Mouse (Mus musculus): Measurements from ENCODE around the gene 1700017D01Rik. TPM values are rescaled to one million over a fixed set of nuclear protein-coding genes. Genes with fewer than 3 reads are reported as not detected.
"Not testable (repeated sequence)": the region's sequence is repeated elsewhere in the genome, so short reads cannot be mapped to it uniquely, and the experiment has no call there.

Gene 1700017D01Rik
- polyA plus RNA-seq (2015; fragmentation: Nextera tagmentation; extraction: Ambion mirVana), result not detected in 2 replicates

DNA sequence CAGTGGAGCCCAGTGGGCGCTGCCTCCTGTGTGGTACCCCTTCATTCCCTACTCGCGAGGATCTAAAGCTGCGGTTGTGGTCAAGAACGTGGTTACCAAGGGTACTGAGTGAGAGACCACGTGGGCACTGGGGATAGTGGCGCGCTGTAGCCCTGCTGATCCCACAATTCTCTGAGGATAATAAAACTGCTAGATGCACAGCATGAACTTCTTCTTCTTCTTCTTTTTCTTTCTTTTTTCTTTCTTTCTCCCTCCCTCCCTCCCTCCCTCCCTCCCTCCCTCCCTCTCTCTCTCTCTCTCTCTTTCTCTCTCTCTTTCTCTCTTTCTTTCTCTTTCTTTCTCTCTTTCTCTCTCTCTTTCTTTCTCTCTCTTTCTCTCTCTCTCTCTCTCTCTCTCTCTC, at the start of gene 1700017D01Rik:
1700017D01Rik (minus strand) TSS at position 101 of the 400 bp plus-strand sequence.
- H3K9ac ChIP-seq (replicated peaks); ATAC-seq; H3K4me1 ChIP-seq (replicated peaks); H3K36me3 ChIP-seq; H3K4me2 ChIP-seq (replicated peaks); H3K4me3 ChIP-seq (replicated peaks); H3K27ac ChIP-seq; H3K9me3 ChIP-seq; H3K27me3 ChIP-seq: not testable (repeated sequence)
- 85% methylated on average over 8 of the region's 8 CpGs for WGBS

DNA sequence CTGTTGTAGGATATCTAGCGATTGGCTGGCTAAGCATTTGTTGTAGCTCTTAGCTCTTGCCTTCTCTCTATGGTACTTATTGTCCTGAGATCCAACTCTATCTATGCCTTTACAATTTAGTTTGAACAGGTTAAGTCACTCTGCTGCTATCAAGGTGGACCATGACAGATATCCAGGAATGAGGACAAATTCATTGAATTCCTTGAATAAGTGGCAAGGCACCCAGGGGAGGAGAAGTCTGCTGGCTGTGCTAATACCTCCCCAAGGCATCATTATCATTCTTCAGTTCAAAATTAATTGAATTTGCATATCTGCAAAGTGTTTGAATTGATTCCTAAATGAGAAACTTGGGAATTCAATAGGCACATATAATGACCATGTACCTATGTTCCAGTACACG, 46.8 kb upstream of the 1700017D01Rik start:
- H3K9me3 ChIP-seq, result no peaks in the 10 kb centered on the region
- no peaks in the 10 kb centered on the region for H3K27me3 ChIP-seq
- no peak overlapping the region for H3K4me3 ChIP-seq (replicated peaks)
- no peaks in the 10 kb centered on the region for H3K36me3 ChIP-seq
- no peak overlapping the region for H3K9ac ChIP-seq (replicated peaks)
- no peaks in the 10 kb centered on the region for H3K4me1 ChIP-seq (replicated peaks)
- no peak overlapping the region for H3K27ac ChIP-seq
- ATAC-seq, result no peak
- no peak overlapping the region for H3K4me2 ChIP-seq (replicated peaks)
- WGBS, result 52% methylated on average over 2 of the region's 2 CpGs

DNA sequence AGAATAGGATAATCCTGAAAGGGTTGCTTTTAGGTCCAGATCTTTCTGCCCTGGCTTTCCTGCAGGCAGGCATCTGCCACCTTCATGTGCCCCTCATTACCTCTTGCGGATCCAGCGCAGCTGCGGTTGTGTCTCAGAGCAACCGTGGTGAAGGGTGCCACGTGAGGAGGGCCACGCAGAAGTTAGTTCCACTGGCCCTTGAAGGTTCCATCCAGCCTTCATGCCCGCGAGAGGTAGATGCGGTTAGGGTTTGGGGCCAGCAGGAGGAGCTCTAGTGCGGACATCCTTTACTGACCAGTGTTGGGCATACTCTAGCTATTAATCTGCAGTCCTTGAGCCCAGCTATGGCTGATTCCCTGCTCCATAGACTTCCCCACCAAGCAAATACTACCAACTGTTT, 34.5 kb upstream of the 1700017D01Rik start, which contains the start of gene 1700025F22Rik:
1700025F22Rik (minus strand) TSS at position 149 of the 400 bp plus-strand sequence.
- ATAC-seq, result no peak
- WGBS, result 34% methylated on average over 10 of the region's 10 CpGs
- H3K27ac ChIP-seq, result no peak within 1 kb of the TSS

DNA sequence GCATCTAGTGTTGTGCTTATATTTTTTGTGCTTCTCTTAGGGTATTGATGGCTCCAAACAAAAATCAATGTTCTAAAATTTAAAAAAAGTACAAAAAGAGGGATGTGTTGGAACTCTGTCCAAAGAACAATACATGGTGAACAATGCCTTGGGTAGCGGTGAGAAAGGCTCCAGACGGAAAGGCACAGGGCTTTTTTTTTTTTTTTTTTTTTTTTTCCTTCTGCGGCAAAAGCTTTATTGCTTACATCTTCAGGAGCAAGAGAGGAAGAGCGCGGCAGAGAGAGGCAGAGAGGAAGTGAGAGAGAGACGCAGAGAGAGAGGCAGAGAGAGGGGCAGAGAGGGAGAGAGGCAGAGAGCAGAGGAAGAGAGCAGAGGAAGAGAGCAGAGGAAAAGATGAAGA, 27.2 kb upstream of the 1700017D01Rik start:
- not testable (repeated sequence) for H3K36me3 ChIP-seq; H3K27me3 ChIP-seq; H3K27ac ChIP-seq; H3K4me1 ChIP-seq (replicated peaks); H3K9ac ChIP-seq (replicated peaks); H3K9me3 ChIP-seq; ATAC-seq; H3K4me3 ChIP-seq (replicated peaks); H3K4me2 ChIP-seq (replicated peaks)
- 91% methylated on average over 6 of the region's 6 CpGs for WGBS

More for the DNA sequence above, 34.5 kb upstream of the 1700017D01Rik start, which contains the start of gene 1700025F22Rik:
- H3K9me3 ChIP-seq, result no peaks in the 10 kb centered on the region
- no peak within 1 kb of the TSS for H3K4me2 ChIP-seq (replicated peaks)
- H3K4me1 ChIP-seq (replicated peaks), result no peaks in the 10 kb centered on the region
- H3K9ac ChIP-seq (replicated peaks), result no peak within 1 kb of the TSS
- no peaks in the 10 kb centered on the region for H3K36me3 ChIP-seq
- no peaks in the 10 kb centered on the region for H3K27me3 ChIP-seq
- no peak within 1 kb of the TSS for H3K4me3 ChIP-seq (replicated peaks)

DNA sequence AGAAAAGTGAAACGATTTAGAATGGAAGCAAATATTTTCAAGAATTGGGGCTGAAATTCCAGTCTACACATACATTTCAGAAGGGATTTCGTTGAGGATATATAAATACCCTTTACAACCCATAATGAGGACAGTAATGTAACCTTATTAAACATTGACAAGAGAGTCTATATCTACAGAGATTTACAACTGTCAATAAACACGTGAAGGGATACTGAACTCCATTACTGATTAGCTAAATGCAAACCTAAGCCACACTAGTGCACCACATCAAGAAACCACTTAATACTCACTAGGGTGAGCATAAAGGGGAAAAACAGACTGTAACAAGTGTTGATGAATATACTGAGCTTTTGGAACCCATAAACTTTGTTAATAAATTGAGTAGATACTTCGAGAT, 4.7 kb upstream of the 1700017D01Rik start:
- Histone ChIP-seq H3K9me3 (no peaks in the 10 kb centered on the region), H3K4me3 (replicated peaks) (no peak overlapping the region), H3K4me2 (replicated peaks) (no peak overlapping the region), H3K27ac (no peak overlapping the region), H3K36me3 (no peaks in the 10 kb centered on the region), H3K4me1 (replicated peaks) (no peaks in the 10 kb centered on the region), H3K9ac (replicated peaks) (no peak overlapping the region), H3K27me3 (no peaks in the 10 kb centered on the region)
- ATAC-seq, result no peak
- 75% methylated on average over 4 of the region's 4 CpGs for WGBS

DNA sequence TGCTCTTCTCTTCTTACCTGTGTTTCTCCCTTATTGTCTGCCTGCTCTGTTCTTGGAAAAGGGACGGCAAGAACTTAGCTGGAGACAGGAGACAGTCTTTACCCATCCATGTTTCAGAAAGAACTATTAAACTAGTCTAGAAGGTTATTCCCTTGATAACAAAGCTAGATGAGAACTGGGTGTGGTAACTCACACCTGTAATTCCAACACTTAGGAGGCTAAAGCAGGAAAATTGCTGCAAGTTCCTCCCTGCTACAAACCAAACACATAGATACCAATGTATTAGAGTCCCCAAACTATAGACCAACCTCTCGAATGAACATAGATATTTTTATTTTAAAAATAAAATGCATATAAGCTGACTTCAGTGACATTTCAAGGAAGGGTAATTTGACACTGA, 4.2 kb upstream of the 1700017D01Rik start:
- no peak overlapping the region for H3K9ac ChIP-seq (replicated peaks)
- 90% methylated on average over 2 of the region's 2 CpGs for WGBS
- no peaks in the 10 kb centered on the region for H3K36me3 ChIP-seq
- no peak overlapping the region for H3K27ac ChIP-seq
- no peak for ATAC-seq
- no peak overlapping the region for H3K4me2 ChIP-seq (replicated peaks)
- no peaks in the 10 kb centered on the region for H3K4me1 ChIP-seq (replicated peaks)
- H3K9me3 ChIP-seq, result no peaks in the 10 kb centered on the region
- H3K27me3 ChIP-seq, result no peaks in the 10 kb centered on the region
- no peak overlapping the region for H3K4me3 ChIP-seq (replicated peaks)

DNA sequence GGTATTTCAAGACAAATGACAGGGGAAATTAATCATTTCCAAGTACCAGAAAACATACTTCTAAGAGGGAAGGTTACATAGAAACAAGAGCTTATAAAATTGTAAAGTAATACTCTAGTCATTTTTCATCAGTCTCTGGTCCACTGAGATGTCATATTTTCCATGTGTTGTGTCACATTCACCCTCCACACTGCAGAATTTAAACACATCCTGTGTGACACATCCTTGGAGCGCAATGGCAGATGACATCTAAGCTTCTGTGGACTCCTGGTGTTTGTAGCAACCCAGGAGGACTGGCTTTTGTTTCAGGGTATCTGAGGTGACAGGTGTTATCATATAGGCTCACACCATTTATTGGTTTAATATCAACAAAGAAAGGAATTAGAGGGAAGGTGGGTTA, 974 bp downstream of the 1700017D01Rik start:
- WGBS, result 96% methylated on average over 1 of the region's 1 CpGs
- Histone ChIP-seq H3K4me2 (replicated peaks) (no peak overlapping the region), H3K36me3 (no peaks in the 10 kb centered on the region), H3K4me3 (replicated peaks) (no peak overlapping the region), H3K27ac (no peak overlapping the region), H3K4me1 (replicated peaks) (no peaks in the 10 kb centered on the region), H3K9ac (replicated peaks) (no peak overlapping the region), H3K27me3 (no peaks in the 10 kb centered on the region), H3K9me3 (0 out of 2 replicates have a peak, but pooled peaks cover 2% of the 10 kb centered on the region)
- ATAC-seq, result no peak

DNA sequence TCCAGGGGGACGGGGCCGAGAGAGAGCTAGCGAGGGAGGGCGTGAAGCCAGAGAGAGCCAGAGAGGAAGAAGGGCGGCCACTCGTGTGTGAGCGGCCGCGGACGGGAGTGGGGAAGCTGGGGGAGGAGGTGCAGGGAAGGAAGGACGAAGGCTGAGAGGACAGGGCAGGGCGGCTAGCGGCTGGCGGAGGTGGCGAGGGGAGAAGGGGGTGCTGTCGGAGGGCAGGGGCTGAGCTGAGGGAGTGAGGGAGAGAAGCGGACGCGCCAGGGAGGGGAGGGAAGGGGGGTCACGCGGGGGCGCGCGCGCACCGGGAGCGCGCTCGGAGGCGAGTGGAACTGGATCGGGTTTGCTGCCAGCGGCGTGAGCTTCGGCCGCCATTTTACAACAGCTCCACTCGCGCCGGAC, 9.7 kb downstream of the 1700017D01Rik start:
- ATAC-seq, result peak; percentile 100
- Histone ChIP-seq H3K4me3 (replicated peaks) (peak overlapping the region; percentile 40), H3K9ac (replicated peaks) (peak overlapping the region; percentile 51), H3K4me2 (replicated peaks) (peak overlapping the region; percentile 46)
- not testable (repeated sequence) for H3K9me3 ChIP-seq; H3K27ac ChIP-seq; H3K36me3 ChIP-seq; H3K4me1 ChIP-seq (replicated peaks); H3K27me3 ChIP-seq
- 2% methylated on average over 13 of the region's 38 CpGs for WGBS

DNA sequence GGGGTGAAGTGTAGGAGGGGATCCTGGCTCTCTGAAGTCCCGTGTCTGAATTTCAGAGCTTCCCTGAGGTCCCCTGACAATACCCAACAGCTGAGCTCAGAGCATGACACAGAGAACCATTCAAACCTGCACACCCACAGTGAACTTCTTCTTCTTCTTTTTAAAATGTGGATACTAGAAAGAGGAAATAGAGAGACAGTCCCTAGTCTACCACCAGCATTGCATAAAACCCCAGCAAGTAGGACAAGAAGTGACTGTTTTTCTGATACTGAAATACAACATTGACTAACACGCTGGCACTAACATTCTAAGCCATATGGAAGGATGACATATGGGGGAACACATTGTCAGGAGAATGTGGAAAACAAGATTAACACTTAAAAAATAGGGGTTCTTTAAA, 11.3 kb downstream of the 1700017D01Rik start:
- Histone ChIP-seq H3K27me3 (no peaks in the 10 kb centered on the region; the same call in 1 of the 2 replicates), H3K36me3 (no peaks in the 10 kb centered on the region), H3K4me1 (replicated peaks) (no peaks in the 10 kb centered on the region), H3K9me3 (peaks cover under 1% of the 10 kb centered on the region), H3K4me2 (replicated peaks) (no peak overlapping the region), H3K27ac (no peak overlapping the region), H3K4me3 (replicated peaks) (no peak overlapping the region), H3K9ac (replicated peaks) (no peak overlapping the region)
- 91% methylated on average over 2 of the region's 2 CpGs for WGBS
- no peak for ATAC-seq

DNA sequence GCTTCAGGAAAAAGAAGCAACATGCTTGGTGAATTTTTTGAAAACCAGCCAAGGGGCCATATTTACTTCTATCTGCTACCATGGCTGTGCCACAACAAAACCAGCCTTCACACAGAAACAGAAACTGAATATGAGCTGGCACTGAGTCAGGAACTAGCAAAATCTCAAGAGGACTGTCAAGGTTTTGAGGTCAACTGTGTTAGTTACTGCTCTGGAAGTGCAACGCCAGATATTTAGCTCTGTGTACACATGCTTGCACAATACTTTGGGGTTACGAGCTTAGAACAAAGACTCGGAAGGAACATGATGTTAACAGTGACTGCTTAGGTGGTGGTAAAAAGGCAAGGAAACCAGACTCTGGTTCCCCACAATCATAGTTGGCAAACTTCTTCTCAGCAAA, 22.9 kb downstream of the 1700017D01Rik start:
- no peaks in the 10 kb centered on the region for H3K4me1 ChIP-seq (replicated peaks)
- no peaks in the 10 kb centered on the region for H3K27me3 ChIP-seq
- ATAC-seq, result no peak
- no peaks in the 10 kb centered on the region for H3K9me3 ChIP-seq
- H3K4me2 ChIP-seq (replicated peaks), result no peak overlapping the region
- no peak overlapping the region for H3K9ac ChIP-seq (replicated peaks)
- no peaks in the 10 kb centered on the region for H3K36me3 ChIP-seq
- H3K27ac ChIP-seq, result no peak overlapping the region
- no peak overlapping the region for H3K4me3 ChIP-seq (replicated peaks)
- 94% methylated on average over 3 of the region's 3 CpGs for WGBS

DNA sequence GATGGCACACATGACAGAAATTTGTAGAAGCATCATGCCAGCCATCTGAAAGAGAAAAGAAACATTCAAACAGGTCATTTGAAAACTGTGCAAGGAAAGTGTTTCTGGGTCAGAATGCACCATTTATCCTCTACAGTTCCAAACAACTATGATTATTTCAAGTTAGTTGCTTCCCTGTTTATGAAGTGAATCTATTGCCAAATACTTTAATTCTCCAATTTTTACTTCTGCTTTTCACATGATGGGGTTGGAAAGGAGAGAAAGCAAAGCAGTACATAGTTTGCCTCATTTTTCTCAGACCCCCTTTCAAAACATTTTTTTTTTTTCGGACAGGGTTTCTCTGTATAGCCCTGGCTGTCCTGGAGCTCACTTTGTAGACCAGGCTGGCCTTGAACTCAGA, 28.8 kb downstream of the 1700017D01Rik start:
- no peak overlapping the region for H3K9ac ChIP-seq (replicated peaks)
- H3K4me1 ChIP-seq (replicated peaks), result no peaks in the 10 kb centered on the region
- no peak for ATAC-seq
- no peak overlapping the region for H3K4me3 ChIP-seq (replicated peaks)
- H3K27me3 ChIP-seq, result no peaks in the 10 kb centered on the region
- no peaks in the 10 kb centered on the region for H3K36me3 ChIP-seq
- no peak overlapping the region for H3K27ac ChIP-seq
- H3K9me3 ChIP-seq, result no peaks in the 10 kb centered on the region
- no peak overlapping the region for H3K4me2 ChIP-seq (replicated peaks)
- 77% methylated on average over 1 of the region's 1 CpGs for WGBS

DNA sequence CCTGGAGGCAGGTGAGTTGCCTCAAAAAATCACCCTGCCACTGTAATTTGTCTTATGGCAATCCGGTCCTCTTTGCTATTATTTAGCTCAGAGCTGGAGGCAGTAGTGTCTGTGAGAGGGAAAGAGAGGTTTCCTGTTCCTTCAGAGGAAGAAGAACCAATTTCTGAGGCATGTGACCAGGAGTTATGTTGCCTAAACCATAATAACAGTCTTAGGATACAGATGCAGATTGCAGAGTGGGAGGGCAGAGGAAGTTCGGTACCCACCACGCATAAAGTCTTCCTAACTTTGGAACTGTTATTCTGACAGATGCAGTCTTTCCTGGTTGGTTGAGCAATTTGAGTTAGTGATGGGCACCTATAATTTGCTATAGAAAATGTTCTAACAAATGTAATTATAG, 32.3 kb downstream of the 1700017D01Rik start:
- Histone ChIP-seq H3K36me3 (no peaks in the 10 kb centered on the region), H3K4me1 (replicated peaks) (no peaks in the 10 kb centered on the region), H3K27me3 (peaks cover 6% of the 10 kb centered on the region), H3K9ac (replicated peaks) (no peak overlapping the region), H3K27ac (no peak overlapping the region), H3K9me3 (no peaks in the 10 kb centered on the region), H3K4me2 (replicated peaks) (no peak overlapping the region), H3K4me3 (replicated peaks) (no peak overlapping the region)
- ATAC-seq, result no peak
- WGBS, result 81% methylated on average over 3 of the region's 3 CpGs

DNA sequence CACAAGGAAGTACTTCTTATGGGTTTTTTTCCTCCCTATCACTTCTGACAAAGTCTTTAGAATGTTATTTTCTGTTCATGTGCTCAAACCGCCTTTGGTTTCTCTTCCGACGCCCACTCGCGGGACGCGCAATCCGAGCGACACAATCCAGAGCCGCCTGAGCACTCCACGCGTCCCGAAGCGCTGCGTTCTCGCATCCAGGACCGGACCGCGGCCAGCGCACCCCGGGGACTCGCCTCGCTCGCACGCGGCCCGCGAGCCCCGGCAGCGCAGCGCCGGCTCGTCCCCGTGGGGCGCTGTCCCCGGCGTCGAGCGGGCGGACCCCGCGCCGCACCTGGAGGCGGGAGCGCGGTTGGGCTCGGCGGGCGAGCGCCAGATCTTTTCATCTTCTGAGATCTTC, 38.5 kb downstream of the 1700017D01Rik start:
- H3K36me3 ChIP-seq; H3K27ac ChIP-seq; H3K4me1 ChIP-seq (replicated peaks); H3K9me3 ChIP-seq; ATAC-seq: not testable (repeated sequence)
- H3K4me3 ChIP-seq (replicated peaks), result peak overlapping the region; percentile 36
- WGBS, result 6% methylated on average over 50 of the region's 50 CpGs
- peak overlapping the region; percentile 58 for H3K4me2 ChIP-seq (replicated peaks)
- peaks cover 17% of the 10 kb centered on the region for H3K27me3 ChIP-seq
- peak overlapping the region; percentile 48; the same call in 1 of the 2 replicates for H3K9ac ChIP-seq (replicated peaks)
